Mouse (Mus musculus): Measurements from ENCODE around the gene Gm11627. TPM values are rescaled to one million over a fixed set of nuclear protein-coding genes. Genes with fewer than 3 reads are reported as not detected.

Gm11627 gene
- 10.5 and 13.8 TPM in 2 replicates for polyA plus RNA-seq (2015; fragmentation: Nextera tagmentation; extraction: Ambion mirVana)

- H3K9ac ChIP-seq = peak within 1 kb of the TSS; percentile 84
- peaks cover 64% of the 10 kb centered on the region for H3K4me1 ChIP-seq
- ATAC-seq (ENCODE audit: extremely low read depth, insufficient number of reproducible peaks, low FRiP score, low TSS enrichment) = peak; percentile 22; the same call in 1 of the 2 replicates
- peak within 1 kb of the TSS; percentile 90 for H3K27ac ChIP-seq (replicated peaks)
- no peaks in the 10 kb centered on the region for H3K36me3 ChIP-seq
- no peaks in the 10 kb centered on the region for H3K27me3 ChIP-seq (replicated peaks)
- WGBS = 12% methylated on average over 22 of the region's 23 CpGs
- no peaks in the 10 kb centered on the region for H3K9me3 ChIP-seq
- H3K4me2 ChIP-seq = peak within 1 kb of the TSS; percentile 59
- H3K4me3 ChIP-seq = peak within 1 kb of the TSS; percentile 47
Observed at GRCm38 (mm10) chr11:102579165-102580033, at the start of gene Gm11627. TSS of gene Gm11627 (minus strand) at chr11:102579461.

- Histone ChIP-seq H3K4me3 (no peak overlapping the region), H3K9ac (no peak overlapping the region), H3K4me2 (no peak overlapping the region), H3K36me3 (no peaks in the 10 kb centered on the region), H3K27ac (replicated peaks) (no peak overlapping the region), H3K4me1 (peaks cover 63% of the 10 kb centered on the region), H3K27me3 (replicated peaks) (no peaks in the 10 kb centered on the region), H3K9me3 (no peaks in the 10 kb centered on the region)
- 65% methylated on average over 9 of the region's 9 CpGs for WGBS
- ATAC-seq (ENCODE audit: extremely low read depth, insufficient number of reproducible peaks, low FRiP score, low TSS enrichment) = no peak
Observed at GRCm38 (mm10) chr11:102628529-102628928, 49.3 kb upstream of the Gm11627 start.

- Histone ChIP-seq H3K4me1 (peaks cover 55% of the 10 kb centered on the region), H3K36me3 (no peaks in the 10 kb centered on the region)
Observed at GRCm38 (mm10) chr11:102627171-102627931, 48.1 kb upstream of the Gm11627 start.

GRCm38 (mm10) chr11:102624888-102625407 lies 45.7 kb upstream of the Gm11627 start:
- WGBS = 33% methylated on average over 14 of the region's 14 CpGs
- no peaks in the 10 kb centered on the region for H3K9me3 ChIP-seq
- peak overlapping the region; percentile 72 for H3K9ac ChIP-seq
- no peaks in the 10 kb centered on the region for H3K27me3 ChIP-seq (replicated peaks)
- peaks cover 36% of the 10 kb centered on the region for H3K4me1 ChIP-seq
- peak overlapping the region; percentile 96 for H3K27ac ChIP-seq (replicated peaks)
- peak; percentile 10; the same call in 1 of the 2 replicates for ATAC-seq (ENCODE audit: extremely low read depth, insufficient number of reproducible peaks, low FRiP score, low TSS enrichment)
- peak overlapping the region; percentile 64 for H3K4me2 ChIP-seq
- H3K36me3 ChIP-seq = no peaks in the 10 kb centered on the region
- no peak overlapping the region; the same call in 1 of the 2 replicates for H3K4me3 ChIP-seq

More at GRCm38 (mm10) chr11:102627171-102627931, 48.1 kb upstream of the Gm11627 start:
- Histone ChIP-seq H3K4me2 (no peak overlapping the region), H3K27ac (replicated peaks) (no peak overlapping the region), H3K9me3 (no peaks in the 10 kb centered on the region), H3K4me3 (no peak overlapping the region), H3K9ac (no peak overlapping the region), H3K27me3 (replicated peaks) (no peaks in the 10 kb centered on the region)
- WGBS = 78% methylated on average over 9 of the region's 9 CpGs
- ATAC-seq (ENCODE audit: extremely low read depth, insufficient number of reproducible peaks, low FRiP score, low TSS enrichment) = no peak

GRCm38 (mm10) chr11:102623876-102624789 lies 44.9 kb upstream of the Gm11627 start:
- ATAC-seq (ENCODE audit: extremely low read depth, insufficient number of reproducible peaks, low FRiP score, low TSS enrichment) = peak; percentile 66

GRCm38 (mm10) chr11:102619449-102619848 lies 40.2 kb upstream of the Gm11627 start:
- H3K4me3 ChIP-seq = no peak overlapping the region
- H3K4me2 ChIP-seq = no peak overlapping the region
- peaks cover 14% of the 10 kb centered on the region for H3K36me3 ChIP-seq
- H3K9ac ChIP-seq = no peak overlapping the region
- H3K9me3 ChIP-seq = peaks cover 6% of the 10 kb centered on the region
- no peak overlapping the region for H3K27ac ChIP-seq (replicated peaks)
- H3K4me1 ChIP-seq = peaks cover 13% of the 10 kb centered on the region
- ATAC-seq (ENCODE audit: extremely low read depth, insufficient number of reproducible peaks, low FRiP score, low TSS enrichment) = no peak
- H3K27me3 ChIP-seq (replicated peaks) = no peaks in the 10 kb centered on the region
- WGBS = 63% methylated on average over 2 of the region's 2 CpGs

More at GRCm38 (mm10) chr11:102623876-102624789, 44.9 kb upstream of the Gm11627 start:
- Histone ChIP-seq H3K4me2 (peak overlapping the region; percentile 64), H3K36me3 (peaks cover 3% of the 10 kb centered on the region), H3K4me3 (peak overlapping the region; percentile 43), H3K27ac (replicated peaks) (peak overlapping the region; percentile 96), H3K4me1 (peaks cover 28% of the 10 kb centered on the region), H3K9me3 (peaks cover 5% of the 10 kb centered on the region), H3K27me3 (replicated peaks) (no peaks in the 10 kb centered on the region), H3K9ac (peak overlapping the region; percentile 72)
- 4% methylated on average over 17 of the region's 17 CpGs for WGBS

GRCm38 (mm10) chr11:102611317-102611705 lies 32.0 kb upstream of the Gm11627 start:
- Histone ChIP-seq H3K36me3 (no peaks in the 10 kb centered on the region), H3K27ac (replicated peaks) (peak overlapping the region; percentile 70), H3K9me3 (no peaks in the 10 kb centered on the region), H3K4me1 (peaks cover 39% of the 10 kb centered on the region), H3K4me3 (no peak overlapping the region), H3K4me2 (no peak overlapping the region), H3K27me3 (replicated peaks) (no peaks in the 10 kb centered on the region), H3K9ac (peak overlapping the region; percentile 69)
- WGBS = 25% methylated on average over 6 of the region's 6 CpGs
- no peak for ATAC-seq (ENCODE audit: extremely low read depth, insufficient number of reproducible peaks, low FRiP score, low TSS enrichment)

- peaks cover 4% of the 10 kb centered on the region; the same call in 1 of the 2 replicates for H3K36me3 ChIP-seq
- no peaks in the 10 kb centered on the region for H3K9me3 ChIP-seq
- peak overlapping the region; percentile 69 for H3K9ac ChIP-seq
- no peak for ATAC-seq (ENCODE audit: extremely low read depth, insufficient number of reproducible peaks, low FRiP score, low TSS enrichment)
- H3K4me3 ChIP-seq = no peak overlapping the region
- H3K4me1 ChIP-seq = peaks cover 39% of the 10 kb centered on the region
- H3K27ac ChIP-seq (replicated peaks) = peak overlapping the region; percentile 70
- peak overlapping the region; percentile 14; the same call in 1 of the 2 replicates for H3K4me2 ChIP-seq
- H3K27me3 ChIP-seq (replicated peaks) = peaks cover 5% of the 10 kb centered on the region
- 32% methylated on average over 9 of the region's 9 CpGs for WGBS
Observed at GRCm38 (mm10) chr11:102610675-102611316, 31.5 kb upstream of the Gm11627 start.

GRCm38 (mm10) chr11:102610260-102610659 lies 31.0 kb upstream of the Gm11627 start:
- H3K9me3 ChIP-seq = no peaks in the 10 kb centered on the region
- H3K36me3 ChIP-seq = peaks cover 4% of the 10 kb centered on the region; the same call in 1 of the 2 replicates
- ATAC-seq (ENCODE audit: extremely low read depth, insufficient number of reproducible peaks, low FRiP score, low TSS enrichment) = no peak
- H3K4me3 ChIP-seq = no peak overlapping the region
- H3K27me3 ChIP-seq (replicated peaks) = peaks cover 10% of the 10 kb centered on the region
- 0 out of 2 replicates have a peak overlapping the region, but pooled peaks have one; percentile 14 for H3K4me2 ChIP-seq
- H3K4me1 ChIP-seq = peaks cover 43% of the 10 kb centered on the region
- peak overlapping the region; percentile 69 for H3K9ac ChIP-seq
- WGBS = 34% methylated on average over 4 of the region's 4 CpGs
- H3K27ac ChIP-seq (replicated peaks) = peak overlapping the region; percentile 99

- Histone ChIP-seq H3K27me3 (replicated peaks) (peaks cover 11% of the 10 kb centered on the region), H3K27ac (replicated peaks) (peak overlapping the region; percentile 99), H3K36me3 (peaks cover 4% of the 10 kb centered on the region; the same call in 1 of the 2 replicates), H3K9me3 (no peaks in the 10 kb centered on the region), H3K4me2 (peak overlapping the region; percentile 79), H3K9ac (peak overlapping the region; percentile 69), H3K4me1 (peaks cover 43% of the 10 kb centered on the region), H3K4me3 (peak overlapping the region; percentile 85; the same call in 1 of the 2 replicates)
- ATAC-seq (ENCODE audit: extremely low read depth, insufficient number of reproducible peaks, low FRiP score, low TSS enrichment) = no peak
- WGBS = 48% methylated on average over 8 of the region's 8 CpGs
Observed at GRCm38 (mm10) chr11:102609483-102609882, 30.2 kb upstream of the Gm11627 start.
